Mouse (Mus musculus): ENCODE measurements at regions not wholly inside any gene's neighbourhood (a gene's known extent, or its start where the extent isn't known, plus 50 kb on each side); places are given as distances from the start of the nearest gene placed in this dataset.
A peak's percentile ranks its signal among the peaks of the same experiment; 100 is the strongest.

DNA sequence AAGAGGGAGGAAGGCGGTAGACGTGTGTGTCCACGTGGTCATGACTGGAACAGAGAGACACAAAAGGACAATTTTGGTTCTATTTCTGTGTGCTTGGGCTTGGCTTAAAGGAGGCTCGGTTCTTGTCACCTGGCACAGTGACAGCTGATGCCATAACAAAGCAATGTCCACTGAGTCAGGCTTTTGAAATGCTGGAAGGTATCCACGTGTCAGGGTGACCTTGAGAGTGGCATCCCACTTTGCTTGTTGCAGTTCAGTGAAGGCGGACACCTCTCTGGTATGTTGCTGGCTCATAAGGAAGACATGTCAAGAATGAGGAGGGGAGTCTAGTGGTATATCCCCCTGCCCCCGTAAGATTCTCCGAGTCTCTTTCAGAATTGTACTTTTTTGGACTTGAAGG is 192.6 kb upstream of the Ddhd1 start:
- no peak for TF ChIP-seq CTCF (IDR thresholded peaks at IDR 0.05; ENCODE audit: low read depth)
- no peak for ATAC-seq
- 76% methylated on average over 8 of the region's 8 CpGs for WGBS

DNA sequence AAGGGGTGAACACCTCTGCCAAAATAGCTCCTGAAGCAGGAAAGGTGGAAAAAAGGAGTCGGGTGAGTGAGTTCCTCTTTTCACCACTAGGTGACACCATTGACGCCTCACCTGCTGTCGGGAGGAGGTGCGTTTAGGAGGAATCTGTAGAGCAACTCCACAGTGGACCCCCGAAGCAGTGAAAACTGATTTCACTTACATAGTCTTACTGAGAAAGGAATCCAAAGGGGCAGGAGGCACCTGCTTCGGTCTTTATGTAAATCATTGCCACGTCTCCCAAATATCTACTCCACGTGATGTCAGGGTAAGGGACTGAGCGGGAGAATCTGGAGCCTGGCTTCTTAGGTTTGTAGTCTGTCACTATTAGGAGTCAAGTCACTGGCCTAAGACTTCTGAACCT is 220.5 kb upstream of the Ddhd1 start:
- TF ChIP-seq CTCF (IDR thresholded peaks at IDR 0.05; ENCODE audit: low read depth): peak; percentile 90
- Histone ChIP-seq H3K9ac (replicated peaks; ENCODE audit: low read length) (no peak overlapping the region), H3K27me3 (ENCODE audit: insufficient read depth, low read length) (no peaks in the 10 kb centered on the region), H3K9me3 (ENCODE audit: low read length) (no peaks in the 10 kb centered on the region), H3K4me1 (ENCODE audit: insufficient read depth, low read length) (no peaks in the 10 kb centered on the region), H3K27ac (no peak overlapping the region), H3K4me3 (ENCODE audit: low read length) (no peak overlapping the region), H3K36me3 (ENCODE audit: insufficient read depth, low read length) (no peaks in the 10 kb centered on the region), H3K4me2 (ENCODE audit: low read depth, low read length) (peak overlapping the region; percentile 40)
- WGBS: 18% methylated on average over 9 of the region's 9 CpGs
- ATAC-seq (peak; percentile 55), DNase-seq (ENCODE audit: low spot score) (peak; percentile 75)

More for the DNA sequence above, 192.6 kb upstream of the Ddhd1 start:
- Histone ChIP-seq H3K9ac (replicated peaks; ENCODE audit: low read length) (no peak overlapping the region), H3K36me3 (ENCODE audit: insufficient read depth, low read length) (no peaks in the 10 kb centered on the region), H3K4me2 (ENCODE audit: low read depth, low read length) (no peak overlapping the region), H3K27me3 (ENCODE audit: insufficient read depth, low read length) (no peaks in the 10 kb centered on the region), H3K27ac (no peak overlapping the region), H3K9me3 (ENCODE audit: low read length) (no peaks in the 10 kb centered on the region), H3K4me1 (ENCODE audit: insufficient read depth, low read length) (no peaks in the 10 kb centered on the region), H3K4me3 (ENCODE audit: low read length) (no peak overlapping the region)
- no peak for DNase-seq (ENCODE audit: low spot score)

DNA sequence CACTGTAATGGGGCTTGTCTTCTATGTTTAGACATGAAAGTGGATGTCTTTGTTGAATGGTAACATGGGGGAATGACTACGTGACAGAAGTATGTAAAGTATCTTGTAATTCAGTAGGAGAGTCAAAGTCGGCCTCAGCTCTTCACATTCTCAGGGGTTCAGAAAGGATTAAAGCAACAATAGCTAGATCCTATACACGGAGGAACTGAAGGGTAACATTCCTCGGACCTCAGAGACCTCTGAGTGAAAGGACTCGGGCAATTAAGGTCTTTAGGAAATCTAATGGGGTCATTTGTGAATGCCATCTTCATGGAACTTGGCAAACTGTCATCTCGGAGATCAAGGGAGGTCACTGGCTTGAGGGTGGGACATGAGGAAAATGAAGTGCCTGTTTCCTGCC is 262.8 kb upstream of the Ddhd1 start:
- Histone ChIP-seq H3K36me3 (ENCODE audit: insufficient read depth, low read length) (no peaks in the 10 kb centered on the region), H3K9me3 (ENCODE audit: low read length) (no peaks in the 10 kb centered on the region), H3K4me3 (ENCODE audit: low read length) (no peak overlapping the region), H3K27me3 (ENCODE audit: insufficient read depth, low read length) (no peaks in the 10 kb centered on the region), H3K4me2 (ENCODE audit: low read depth, low read length) (no peak overlapping the region), H3K9ac (replicated peaks; ENCODE audit: low read length) (no peak overlapping the region), H3K4me1 (ENCODE audit: insufficient read depth, low read length) (no peaks in the 10 kb centered on the region), H3K27ac (no peak overlapping the region)
- 8% methylated on average over 6 of the region's 6 CpGs for WGBS
- TF ChIP-seq CTCF (IDR thresholded peaks at IDR 0.05; ENCODE audit: low read depth): no peak
- ATAC-seq (no peak), DNase-seq (ENCODE audit: low spot score) (no peak)

DNA sequence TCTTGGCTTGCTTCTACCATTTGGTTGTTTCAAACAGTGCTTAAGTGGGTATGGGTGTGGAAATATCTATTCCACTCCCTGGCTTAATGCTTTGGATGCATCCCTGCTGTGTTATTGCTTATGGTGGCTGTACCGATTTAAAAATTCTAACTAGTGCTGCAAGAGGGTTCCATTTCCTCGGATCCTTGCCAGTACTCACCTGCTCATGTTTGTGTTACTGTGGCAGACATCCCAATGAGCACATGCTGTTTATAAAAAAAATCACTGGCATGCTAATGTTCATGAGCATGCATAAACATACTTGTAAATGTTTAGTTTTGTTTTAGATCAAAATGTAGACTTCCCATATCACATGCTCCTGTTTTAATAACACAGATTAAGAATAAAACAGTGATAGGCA is 285.6 kb upstream of the Ddhd1 start:
- DNase-seq (ENCODE audit: low spot score) (no peak), ATAC-seq (no peak)
- Histone ChIP-seq H3K36me3 (ENCODE audit: insufficient read depth, low read length) (no peaks in the 10 kb centered on the region), H3K4me3 (ENCODE audit: low read length) (no peak overlapping the region), H3K27ac (no peak overlapping the region), H3K4me2 (ENCODE audit: low read depth, low read length) (no peak overlapping the region), H3K9ac (replicated peaks; ENCODE audit: low read length) (no peak overlapping the region), H3K4me1 (ENCODE audit: insufficient read depth, low read length) (no peaks in the 10 kb centered on the region), H3K27me3 (ENCODE audit: insufficient read depth, low read length) (no peaks in the 10 kb centered on the region), H3K9me3 (ENCODE audit: low read length) (no peaks in the 10 kb centered on the region)
- WGBS: 76% methylated on average over 2 of the region's 2 CpGs
- TF ChIP-seq CTCF (IDR thresholded peaks at IDR 0.05; ENCODE audit: low read depth): no peak

DNA sequence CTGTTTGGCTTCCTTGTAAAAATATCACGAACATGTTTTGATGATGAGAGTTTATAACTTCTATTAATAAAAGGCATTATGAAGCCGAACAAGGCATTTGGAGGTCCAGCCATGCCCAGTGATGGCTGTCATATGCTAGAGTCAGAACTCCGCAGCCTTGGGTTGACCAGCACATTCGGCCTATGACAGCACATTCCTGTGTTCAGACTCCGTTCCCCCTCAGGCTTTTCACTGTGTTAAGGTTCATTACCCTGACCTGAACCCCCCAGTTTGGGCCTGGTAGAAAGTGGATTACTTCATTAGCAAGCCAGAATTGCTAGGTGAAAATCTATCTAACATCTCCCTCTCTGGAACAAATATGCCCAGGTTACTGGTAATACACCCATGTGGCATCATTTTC is 286.2 kb upstream of the Ddhd1 start:
- H3K4me3 ChIP-seq (ENCODE audit: low read length): no peak overlapping the region
- no peak overlapping the region for H3K4me2 ChIP-seq (ENCODE audit: low read depth, low read length)
- whole genome bisulfite sequencing: 77% methylated on average over 5 of the region's 5 CpGs
- no peak overlapping the region for H3K9ac ChIP-seq (replicated peaks; ENCODE audit: low read length)
- H3K27me3 ChIP-seq (ENCODE audit: insufficient read depth, low read length): no peaks in the 10 kb centered on the region
- H3K36me3 ChIP-seq (ENCODE audit: insufficient read depth, low read length): no peaks in the 10 kb centered on the region
- no peak overlapping the region for H3K27ac ChIP-seq
- TF ChIP-seq CTCF (IDR thresholded peaks at IDR 0.05; ENCODE audit: low read depth): no peak
- no peaks in the 10 kb centered on the region for H3K9me3 ChIP-seq (ENCODE audit: low read length)
- no peaks in the 10 kb centered on the region for H3K4me1 ChIP-seq (ENCODE audit: insufficient read depth, low read length)
- ATAC-seq (no peak), DNase-seq (ENCODE audit: low spot score) (no peak)

- Histone ChIP-seq H3K27ac (no peak overlapping the region), H3K36me3 (ENCODE audit: insufficient read depth, low read length) (no peaks in the 10 kb centered on the region), H3K27me3 (ENCODE audit: insufficient read depth, low read length) (no peaks in the 10 kb centered on the region), H3K9me3 (ENCODE audit: low read length) (no peaks in the 10 kb centered on the region), H3K4me2 (ENCODE audit: low read depth, low read length) (no peak overlapping the region), H3K9ac (replicated peaks; ENCODE audit: low read length) (no peak overlapping the region), H3K4me3 (ENCODE audit: low read length) (no peak overlapping the region), H3K4me1 (ENCODE audit: insufficient read depth, low read length) (no peaks in the 10 kb centered on the region)
- ATAC-seq (no peak), DNase-seq (ENCODE audit: low spot score) (no peak)
- no peak for TF ChIP-seq CTCF (IDR thresholded peaks at IDR 0.05; ENCODE audit: low read depth)
- 66% methylated on average over 8 of the region's 8 CpGs for WGBS
These were observed 286.6 kb upstream of the Ddhd1 start for GRCm38 (mm10) chr14:45944506-45944905.

GRCm38 (mm10) chr14:45956624-45957023 is 298.7 kb upstream of the Ddhd1 start:
- Histone ChIP-seq H3K27ac (no peak overlapping the region), H3K9me3 (ENCODE audit: low read length) (no peaks in the 10 kb centered on the region), H3K27me3 (ENCODE audit: insufficient read depth, low read length) (no peaks in the 10 kb centered on the region), H3K4me2 (ENCODE audit: low read depth, low read length) (no peak overlapping the region), H3K4me1 (ENCODE audit: insufficient read depth, low read length) (no peaks in the 10 kb centered on the region), H3K36me3 (ENCODE audit: insufficient read depth, low read length) (no peaks in the 10 kb centered on the region), H3K4me3 (ENCODE audit: low read length) (no peak overlapping the region), H3K9ac (replicated peaks; ENCODE audit: low read length) (no peak overlapping the region)
- DNase-seq (ENCODE audit: low spot score): no peak
- TF ChIP-seq CTCF (IDR thresholded peaks at IDR 0.05; ENCODE audit: low read depth): no peak
- 86% methylated on average over 8 of the region's 8 CpGs for WGBS
- ATAC-seq: no peak

Data from hindbrain, postnatal 0 days (tissue).